Mouse (Mus musculus) forebrain, postnatal 0 days (tissue): ENCODE data around the gene Ubqln1. TPM values are rescaled to one million over a fixed set of nuclear protein-coding genes. Genes with fewer than 3 reads are reported as not detected.
A peak's percentile ranks its signal among the peaks of the same experiment; 100 is the strongest.

Source experiments
- ATAC-seq: fragments of 200-750 bp; cut with Nextera tagmentation; 2 replicates; pipeline ENCODE4 v1.8.0; 2017; ENCODE audit warnings: mild to moderate bottlenecking, moderate library complexity
- DNase-seq: peaks from one replicate; pipeline ENCODE4 v3.0.0-alpha.2; 2015
- H3K27ac ChIP-seq: fragments of 300-500 bp; sonication (generic); 2 replicates; pipeline ENCODE4 v1.5.1; 2014; ENCODE audit warnings: low read depth, mild to moderate bottlenecking, antibody characterized with exemption, low read length, moderate library complexity, mixed read lengths
- H3K27me3 ChIP-seq: fragments of 300-500 bp; sonication (generic); 2 replicates; pipeline ENCODE4 v1.6.1; 2014; ENCODE audit warnings: mild to moderate bottlenecking, low read length, mixed read lengths; ENCODE audit not compliant: insufficient read depth
- H3K36me3 ChIP-seq: fragments of 300-500 bp; sonication (generic); 2 replicates; pipeline ENCODE4 v1.6.1; 2014; ENCODE audit warnings: mild to moderate bottlenecking, moderate library complexity; ENCODE audit not compliant: insufficient read depth
- H3K4me1 ChIP-seq: fragments of 300-500 bp; sonication (generic); 2 replicates; pipeline ENCODE4 v1.6.1; 2014; ENCODE audit warnings: antibody characterized with exemption; ENCODE audit not compliant: insufficient read depth
- H3K4me2 ChIP-seq: fragments of 300-500 bp; sonication (generic); 2 replicates; pipeline ENCODE4 v1.6.1; 2014; ENCODE audit warnings: low read depth, mild to moderate bottlenecking, moderate library complexity
- H3K4me3 ChIP-seq: fragments of 300-500 bp; sonication (generic); 2 replicates; pipeline ENCODE4 v1.5.1; 2014; ENCODE audit warnings: low read depth, low read length, mixed read lengths
- H3K9ac ChIP-seq: fragments of 300-500 bp; sonication (generic); 2 replicates; pipeline ENCODE4 v1.6.1; 2014; ENCODE audit warnings: mild to moderate bottlenecking
- H3K9me3 ChIP-seq: fragments of 300-500 bp; sonication (generic); 2 replicates; pipeline ENCODE4 v1.6.1; 2016; ENCODE audit warnings: low read length
- CTCF ChIP-seq: sonication (generic); IDR thresholded peaks from 2 replicates; pipeline ENCODE4 v1.5.1; 2016; ENCODE audit warnings: antibody characterized with exemption, control low read depth, low read depth
- WGBS: fragments of 180-500 bp; shearing (Covaris S2); extraction: QIAGEN DNeasy Blood & Tissue Kit; methylation state at CpG from one replicate; pipeline ENCODE4 v1.1.7; 2014; 5-methylcytosine and 5-hydroxymethylcytosine counted together
- polyA plus RNA-seq: library from polyadenylated mRNA; unstranded; fragments of >200 nt; fragmentation: Nextera tagmentation; extraction: Ambion mirVana; gene quantifications from 2 replicates; pipeline ENCODE4 v1.2.1, GENCODE M21; 2015
- total RNA-seq: library from RNA; depleted of rRNA; stranded (reverse); fragments of >200 nt; gene quantifications from 2 replicates; pipeline ENCODE4 v1.2.3, GENCODE M21; 2014

Gene Ubqln1
- total and polyA plus RNA-seq, 2 experiments from 2014 or later = 118 to 172 TPM

GRCm38 (mm10) chr13:58181607-58182551, 33.6 kb downstream of the Ubqln1 start:
- ATAC-seq = no peak
- Histone ChIP-seq H3K4me2 (no peak overlapping the region), H3K27ac (no peak overlapping the region), H3K4me1 (no peaks in the 10 kb centered on the region), H3K36me3 (peaks cover 33% of the 10 kb centered on the region), H3K9ac (no peak overlapping the region), H3K27me3 (no peaks in the 10 kb centered on the region), H3K4me3 (no peak overlapping the region), H3K9me3 (no peaks in the 10 kb centered on the region)
- no peak for DNase-seq
- WGBS = 81% methylated on average over 14 of the region's 14 CpGs
- no peak for TF ChIP-seq CTCF

- H3K27me3 ChIP-seq = no peaks in the 10 kb centered on the region
- H3K4me2 ChIP-seq = no peak overlapping the region
- no peak overlapping the region for H3K27ac ChIP-seq
- no peak overlapping the region for H3K9ac ChIP-seq
- H3K36me3 ChIP-seq = peaks cover 57% of the 10 kb centered on the region
- no peak overlapping the region for H3K4me3 ChIP-seq
- H3K4me1 ChIP-seq = no peaks in the 10 kb centered on the region
- H3K9me3 ChIP-seq = no peaks in the 10 kb centered on the region
- no peak for DNase-seq
- ATAC-seq = no peak
- 87% methylated on average over 9 of the region's 9 CpGs for WGBS
- TF ChIP-seq CTCF = peak; percentile 13; the same call in 1 of the 2 replicates
Observed at GRCm38 (mm10) chr13:58177511-58178208, 37.8 kb downstream of the Ubqln1 start.

GRCm38 (mm10) chr13:58176105-58176504, 39.3 kb downstream of the Ubqln1 start:
- DNase-seq = no peak
- no peaks in the 10 kb centered on the region for H3K9me3 ChIP-seq
- H3K4me1 ChIP-seq = no peaks in the 10 kb centered on the region
- H3K27me3 ChIP-seq = no peaks in the 10 kb centered on the region
- H3K36me3 ChIP-seq = peaks cover 55% of the 10 kb centered on the region
- H3K27ac ChIP-seq = no peak overlapping the region
- no peak overlapping the region for H3K4me3 ChIP-seq
- no peak overlapping the region for H3K9ac ChIP-seq
- no peak for TF ChIP-seq CTCF
- WGBS = 92% methylated on average over 3 of the region's 3 CpGs
- ATAC-seq = no peak
- no peak overlapping the region for H3K4me2 ChIP-seq

DNA sequence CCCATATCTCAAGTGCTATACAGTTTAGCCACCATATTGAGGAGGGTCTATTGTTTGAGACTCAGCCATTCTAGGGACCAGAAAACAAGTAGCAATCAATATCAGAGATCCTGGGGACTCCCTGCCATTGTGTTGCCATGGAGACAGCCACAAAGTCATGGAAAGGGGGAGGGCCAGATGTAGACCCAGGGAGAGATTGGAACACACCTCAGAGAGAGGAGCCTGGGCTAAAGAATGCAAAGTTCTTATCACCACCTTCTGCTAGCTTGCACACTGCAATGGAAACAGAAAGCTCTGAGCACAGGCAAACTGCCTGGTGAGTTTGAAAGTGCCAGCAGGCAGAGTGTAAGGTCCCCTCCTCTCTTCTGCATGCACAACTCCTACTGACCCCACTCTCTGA, 47.3 kb downstream of the Ubqln1 start:
- H3K9ac ChIP-seq = no peak overlapping the region
- ATAC-seq = no peak; the same call in 1 of the 2 replicates
- H3K4me2 ChIP-seq = no peak overlapping the region
- no peaks in the 10 kb centered on the region for H3K9me3 ChIP-seq
- DNase-seq = no peak
- peaks cover 10% of the 10 kb centered on the region for H3K36me3 ChIP-seq
- no peaks in the 10 kb centered on the region for H3K27me3 ChIP-seq
- TF ChIP-seq CTCF = no peak
- H3K4me1 ChIP-seq = no peaks in the 10 kb centered on the region
- no peak overlapping the region for H3K4me3 ChIP-seq
- no peak overlapping the region for H3K27ac ChIP-seq

DNA sequence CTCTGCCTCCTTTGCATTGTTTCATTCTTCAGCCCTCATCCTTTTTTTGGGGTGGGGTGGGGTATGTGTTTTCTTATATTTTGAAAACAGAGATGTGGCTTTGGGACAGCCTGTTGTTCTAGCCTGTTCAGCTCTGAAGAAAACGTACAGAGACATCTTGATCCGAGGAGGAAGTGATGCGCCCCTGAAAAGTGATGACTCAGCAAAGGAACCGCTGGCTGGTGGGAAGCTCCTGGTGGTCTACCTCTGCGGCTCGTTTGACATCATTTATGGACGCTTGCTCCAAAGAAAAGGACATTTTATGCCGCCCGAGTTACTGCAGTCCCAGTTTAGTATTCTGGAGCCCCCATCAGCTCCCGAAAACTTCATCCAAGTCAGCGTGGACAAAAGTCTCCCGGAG, 52.1 kb downstream of the Ubqln1 start:
- no peak for TF ChIP-seq CTCF

DNA sequence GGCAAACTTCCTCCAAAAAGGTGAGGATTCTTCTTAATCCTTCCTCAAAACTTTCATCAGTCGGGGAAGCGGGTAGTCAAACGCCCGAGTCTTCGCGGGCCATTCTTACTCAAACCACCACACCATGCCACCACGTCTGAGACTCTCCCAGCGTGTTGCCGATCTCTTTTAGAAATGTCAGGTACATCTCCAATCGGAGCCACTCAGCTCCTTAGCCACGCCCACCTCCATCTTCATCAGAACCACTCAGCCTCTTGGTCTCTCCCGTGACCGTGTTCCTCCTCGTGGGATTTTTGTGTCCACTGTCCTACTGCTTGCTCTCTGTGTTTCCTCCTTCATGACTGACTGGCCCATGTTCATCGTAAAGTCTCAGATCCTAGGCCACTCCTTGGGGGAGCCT, 54.7 kb downstream of the Ubqln1 start:
- DNase-seq (no peak), ATAC-seq (no peak)
- no peak for TF ChIP-seq CTCF
- H3K36me3 ChIP-seq = peaks cover 13% of the 10 kb centered on the region; the same call in 1 of the 2 replicates
- H3K4me1 ChIP-seq = 0 out of 2 replicates have a peak, but pooled peaks cover 5% of the 10 kb centered on the region
- no peak overlapping the region for H3K4me2 ChIP-seq
- 97% methylated on average over 15 of the region's 15 CpGs for WGBS
- H3K9ac ChIP-seq = no peak overlapping the region
- no peak overlapping the region for H3K27ac ChIP-seq
- H3K4me3 ChIP-seq = no peak overlapping the region
- H3K9me3 ChIP-seq = no peaks in the 10 kb centered on the region
- H3K27me3 ChIP-seq = no peaks in the 10 kb centered on the region

More for the DNA sequence above, 52.1 kb downstream of the Ubqln1 start:
- no peak overlapping the region for H3K9ac ChIP-seq
- DNase-seq (no peak), ATAC-seq (no peak)
- WGBS = 94% methylated on average over 12 of the region's 12 CpGs
- H3K4me3 ChIP-seq = no peak overlapping the region
- H3K27me3 ChIP-seq = no peaks in the 10 kb centered on the region
- H3K36me3 ChIP-seq = peaks cover 13% of the 10 kb centered on the region; the same call in 1 of the 2 replicates
- H3K27ac ChIP-seq = no peak overlapping the region
- H3K4me2 ChIP-seq = no peak overlapping the region
- no peaks in the 10 kb centered on the region for H3K9me3 ChIP-seq
- no peaks in the 10 kb centered on the region for H3K4me1 ChIP-seq
